Mouse (Mus musculus) forebrain, embryonic 14.5 days (tissue): ENCODE measurements around the gene Anp32a. TPM values are rescaled to one million over a fixed set of nuclear protein-coding genes. Genes with fewer than 3 reads are reported as not detected.

Source experiments
- ATAC-seq: fragments of 200-750 bp; cut with Nextera tagmentation; 2 replicates; pipeline ENCODE4 v1.8.0; 2017; ENCODE audit warnings: mild to moderate bottlenecking, moderate library complexity
- DNase-seq: peaks from one replicate; pipeline ENCODE4 v3.0.0-alpha.2; 2015; ENCODE audit warnings: low spot score
- H3K27ac ChIP-seq: fragments of 300-500 bp; sonication (generic); 2 replicates; pipeline ENCODE4 v1.5.1; 2014; ENCODE audit warnings: low read depth, mild to moderate bottlenecking, control low read depth, low read length, moderate library complexity
- H3K27me3 ChIP-seq: fragments of 300-500 bp; sonication (generic); replicated peaks from 2 replicates; pipeline ENCODE4 v1.6.1; 2014; ENCODE audit warnings: low read length, control low read depth, mixed read lengths; ENCODE audit not compliant: control insufficient read depth, insufficient read depth
- H3K36me3 ChIP-seq: fragments of 300-500 bp; sonication (generic); 2 replicates; pipeline ENCODE4 v1.6.1; 2014; ENCODE audit warnings: low read length, control low read depth; ENCODE audit not compliant: control insufficient read depth, insufficient read depth
- H3K4me1 ChIP-seq: fragments of 300-500 bp; sonication (generic); 2 replicates; pipeline ENCODE4 v1.6.1; 2014; ENCODE audit warnings: antibody characterized with exemption, low read length, control low read depth; ENCODE audit not compliant: control insufficient read depth, insufficient read depth
- H3K4me2 ChIP-seq: fragments of 300-500 bp; sonication (generic); 2 replicates; pipeline ENCODE4 v1.6.1; 2014; ENCODE audit warnings: mild to moderate bottlenecking, control low read depth, low read length
- H3K4me3 ChIP-seq: fragments of 300-500 bp; sonication (generic); 2 replicates; pipeline ENCODE4 v1.5.1; 2014; ENCODE audit warnings: low read depth, low read length, control low read depth
- H3K9ac ChIP-seq: fragments of 300-500 bp; sonication (generic); 2 replicates; pipeline ENCODE4 v1.6.1; 2014; ENCODE audit warnings: mild to moderate bottlenecking, low read length, control low read depth, moderate library complexity
- H3K9me3 ChIP-seq: fragments of 300-500 bp; sonication (generic); replicated peaks from 2 replicates; pipeline ENCODE4 v1.6.1; 2016; ENCODE audit warnings: low read length, control low read depth, mixed read lengths; ENCODE audit not compliant: control insufficient read depth
- WGBS: fragments of 180-500 bp; shearing (Covaris S2); extraction: QIAGEN DNeasy Blood & Tissue Kit; methylation state at CpG from one replicate; pipeline ENCODE4 v1.1.7; 2014; 5-methylcytosine and 5-hydroxymethylcytosine counted together
- polyA plus RNA-seq: library from polyadenylated mRNA; unstranded; fragments of >200 nt; fragmentation: Nextera tagmentation; extraction: Ambion mirVana; gene quantifications from 2 replicates; pipeline ENCODE4 v1.2.1, GENCODE M21; 2014

Anp32a gene
- polyA plus RNA-seq, 1 experiment from 2014 or later = 118 TPM

- H3K9ac ChIP-seq = no peak overlapping the region
- H3K9me3 ChIP-seq = no peaks in the 10 kb centered on the region
- peaks cover 15% of the 10 kb centered on the region; the same call in 1 of the 2 replicates for H3K4me1 ChIP-seq
- H3K27ac ChIP-seq = no peak overlapping the region
- WGBS = 48% methylated on average over 4 of the region's 4 CpGs
- DNase-seq = no peak
- no peak overlapping the region for H3K4me3 ChIP-seq
- no peak for ATAC-seq
- no peak overlapping the region for H3K4me2 ChIP-seq
- no peaks in the 10 kb centered on the region for H3K27me3 ChIP-seq
- no peaks in the 10 kb centered on the region for H3K36me3 ChIP-seq
Observed at GRCm38 (mm10) chr9:62337924-62338635, 3.0 kb upstream of the Anp32a start.

- DNase-seq (no peak), ATAC-seq (no peak)
- WGBS = 57% methylated on average over 9 of the region's 9 CpGs
- Histone ChIP-seq H3K27me3 (no peaks in the 10 kb centered on the region), H3K27ac (no peak overlapping the region), H3K9ac (no peak overlapping the region), H3K36me3 (no peaks in the 10 kb centered on the region), H3K4me2 (0 out of 2 replicates have a peak overlapping the region, but pooled peaks have one; percentile 5), H3K4me3 (no peak overlapping the region), H3K4me1 (peaks cover 15% of the 10 kb centered on the region; the same call in 1 of the 2 replicates), H3K9me3 (no peaks in the 10 kb centered on the region)
Observed at GRCm38 (mm10) chr9:62338636-62339191, 2.4 kb upstream of the Anp32a start.

- Histone ChIP-seq H3K27me3 (no peaks in the 10 kb centered on the region), H3K9ac (peak overlapping the region; percentile 87), H3K9me3 (no peaks in the 10 kb centered on the region), H3K4me3 (peak overlapping the region; percentile 88), H3K4me2 (peak overlapping the region; percentile 66), H3K36me3 (no peaks in the 10 kb centered on the region), H3K4me1 (peaks cover 22% of the 10 kb centered on the region), H3K27ac (peak overlapping the region; percentile 99)
- ATAC-seq (peak; percentile 25), DNase-seq (no peak)
- under 1% methylated on average over 48 of the region's 48 CpGs for WGBS
Observed at GRCm38 (mm10) chr9:62340301-62341122, 581 bp upstream of the Anp32a start.

GRCm38 (mm10) chr9:62341701-62342440 lies 778 bp downstream of the Anp32a start:
- Histone ChIP-seq H3K27ac (peak overlapping the region; percentile 99), H3K4me1 (peaks cover 31% of the 10 kb centered on the region), H3K36me3 (no peaks in the 10 kb centered on the region), H3K4me2 (peak overlapping the region; percentile 66), H3K9me3 (no peaks in the 10 kb centered on the region), H3K27me3 (no peaks in the 10 kb centered on the region), H3K4me3 (peak overlapping the region; percentile 88), H3K9ac (peak overlapping the region; percentile 99)
- under 1% methylated on average over 53 of the region's 54 CpGs for WGBS
- ATAC-seq (peak; percentile 11), DNase-seq (peak; percentile 54)

- Histone ChIP-seq H3K9me3 (no peaks in the 10 kb centered on the region), H3K4me2 (peak overlapping the region; percentile 66), H3K36me3 (no peaks in the 10 kb centered on the region), H3K4me3 (peak overlapping the region; percentile 88), H3K27me3 (no peaks in the 10 kb centered on the region), H3K9ac (peak overlapping the region; percentile 99), H3K4me1 (peaks cover 31% of the 10 kb centered on the region), H3K27ac (peak overlapping the region; percentile 99)
- peak; percentile 59 for DNase-seq
- under 1% methylated on average over 47 of the region's 48 CpGs for WGBS
- ATAC-seq = no peak
Observed at GRCm38 (mm10) chr9:62342441-62343191, 1.5 kb downstream of the Anp32a start.

- Histone ChIP-seq H3K27ac (peak overlapping the region; percentile 99), H3K36me3 (0 out of 2 replicates have a peak, but pooled peaks cover 4% of the 10 kb centered on the region), H3K4me3 (peak overlapping the region; percentile 88), H3K4me1 (peaks cover 33% of the 10 kb centered on the region), H3K27me3 (no peaks in the 10 kb centered on the region), H3K4me2 (peak overlapping the region; percentile 66), H3K9me3 (no peaks in the 10 kb centered on the region), H3K9ac (peak overlapping the region; percentile 99)
- DNase-seq (peak; percentile 76), ATAC-seq (peak; percentile 42)
- under 1% methylated on average over 50 of the region's 56 CpGs for WGBS
Observed at GRCm38 (mm10) chr9:62343192-62343903, 2.3 kb downstream of the Anp32a start.

- under 1% methylated on average over 47 of the region's 52 CpGs for WGBS
- Histone ChIP-seq H3K27ac (peak overlapping the region; percentile 99), H3K9ac (peak overlapping the region; percentile 99), H3K9me3 (no peaks in the 10 kb centered on the region), H3K36me3 (0 out of 2 replicates have a peak, but pooled peaks cover 4% of the 10 kb centered on the region), H3K27me3 (no peaks in the 10 kb centered on the region), H3K4me2 (peak overlapping the region; percentile 66), H3K4me1 (peaks cover 29% of the 10 kb centered on the region), H3K4me3 (peak overlapping the region; percentile 88)
- peak; percentile 27 for ATAC-seq
- DNase-seq = peak; percentile 50
Observed at GRCm38 (mm10) chr9:62343904-62344491, 2.9 kb downstream of the Anp32a start.
